Mouse (Mus musculus): ENCODE measurements around the gene Ppcdc. TPM values are rescaled to one million over a fixed set of nuclear protein-coding genes. Genes with fewer than 3 reads are reported as not detected.

Gene Ppcdc
- 13.8 and 15.6 TPM in 2 replicates for polyA plus RNA-seq (2016; fragmentation: Nextera tagmentation; extraction: Ambion mirVana)

DNA sequence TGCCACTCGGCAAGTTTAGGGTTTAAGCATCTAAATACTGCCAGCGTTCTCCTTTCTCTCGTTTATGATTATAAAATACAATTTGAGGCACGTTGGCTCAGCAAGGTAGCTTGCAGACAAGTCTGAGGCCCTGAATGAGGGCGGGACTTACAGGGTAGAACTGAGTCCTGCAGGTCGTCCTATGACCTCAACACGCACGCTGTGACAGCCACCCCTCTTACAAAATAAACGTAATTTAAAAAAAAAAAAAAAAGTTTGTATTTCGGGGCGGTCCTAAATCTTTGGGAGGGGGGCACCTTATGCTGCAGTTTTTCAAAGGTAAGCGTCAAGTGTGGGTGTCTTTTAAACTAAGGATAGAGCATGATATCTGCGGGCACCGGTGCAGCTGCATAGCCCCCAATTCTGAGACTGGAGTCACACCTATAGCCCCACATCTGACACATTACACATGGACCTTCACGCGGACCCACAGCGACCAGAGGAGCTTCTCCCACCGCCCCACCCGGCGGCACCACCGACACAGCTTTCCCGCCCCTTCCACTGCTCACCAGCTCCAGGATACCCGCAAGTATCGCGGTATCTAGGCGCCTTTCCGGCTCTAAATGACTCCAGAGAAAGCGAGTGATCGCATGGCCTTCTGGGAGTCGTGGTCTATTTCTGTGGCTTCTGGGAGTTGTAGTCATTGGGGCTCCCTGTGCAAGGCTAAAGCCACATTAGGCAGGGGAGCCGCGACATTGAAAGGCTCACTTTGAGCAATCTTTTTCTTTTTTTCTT is at the start of gene Ppcdc:
TSS of gene Ppcdc (minus strand) at position 603 of the 774 bp plus-strand sequence.
- 2% methylated on average over 32 of the region's 32 CpGs for WGBS (ENCODE audit: insufficient replicate concordance)
- Histone ChIP-seq H3K9me3 (replicated peaks) (no peaks in the 10 kb centered on the region), H3K4me2 (peak within 1 kb of the TSS; percentile 80), H3K9ac (peak within 1 kb of the TSS; percentile 79), H3K4me1 (peaks cover 35% of the 10 kb centered on the region), H3K27me3 (replicated peaks) (no peaks in the 10 kb centered on the region), H3K27ac (peak within 1 kb of the TSS; percentile 86), H3K4me3 (peak within 1 kb of the TSS; percentile 67), H3K36me3 (peaks cover 6% of the 10 kb centered on the region; the same call in 1 of the 2 replicates)
- ATAC-seq = peak; percentile 96

DNA sequence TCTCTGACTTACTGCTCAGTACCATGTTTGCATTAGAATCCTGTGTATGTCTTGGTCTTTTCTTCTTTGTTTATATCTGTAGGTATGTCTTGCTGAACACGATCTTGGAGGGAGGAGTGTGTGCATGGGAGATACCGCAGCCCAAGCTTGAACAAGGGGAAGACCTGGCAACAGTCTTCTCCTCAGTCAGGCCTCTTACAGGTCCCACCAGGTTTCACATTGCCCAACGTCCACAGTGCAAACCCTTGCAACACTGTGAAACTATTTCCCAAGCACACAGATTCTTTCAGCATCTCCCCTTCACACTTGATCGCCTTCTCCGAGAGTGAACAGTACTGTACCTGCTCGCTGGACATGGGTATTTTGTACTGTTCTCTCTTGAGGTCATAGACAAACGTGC is 47.9 kb upstream of the Ppcdc start:
- ATAC-seq = no peak
- Histone ChIP-seq H3K9ac (no peak overlapping the region), H3K4me1 (no peaks in the 10 kb centered on the region), H3K27ac (no peak overlapping the region), H3K27me3 (replicated peaks) (peaks cover 31% of the 10 kb centered on the region), H3K9me3 (replicated peaks) (no peaks in the 10 kb centered on the region), H3K36me3 (no peaks in the 10 kb centered on the region), H3K4me2 (no peak overlapping the region), H3K4me3 (no peak overlapping the region)
- 58% methylated on average over 7 of the region's 7 CpGs for WGBS (ENCODE audit: insufficient replicate concordance)

DNA sequence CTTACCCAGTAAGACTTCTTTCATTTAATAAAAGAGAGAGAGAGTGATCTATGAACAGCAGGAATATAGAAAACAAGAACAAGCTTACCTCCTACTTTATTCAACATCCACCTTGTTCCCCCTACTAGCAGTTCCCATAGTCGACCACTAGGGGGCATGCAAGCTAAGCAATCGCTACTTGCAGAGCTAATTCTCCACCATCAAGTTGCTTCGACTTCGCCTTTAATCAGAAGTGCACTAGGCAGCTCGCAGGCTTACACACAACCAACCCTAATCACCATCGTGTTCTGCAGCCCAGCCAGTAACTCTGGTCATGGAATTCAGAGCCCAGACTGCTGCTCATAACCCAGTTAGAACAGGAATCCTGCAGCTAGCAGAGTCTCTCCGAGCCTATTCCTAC is 45.9 kb upstream of the Ppcdc start:
- Histone ChIP-seq H3K27me3 (replicated peaks) (peaks cover 32% of the 10 kb centered on the region), H3K36me3 (no peaks in the 10 kb centered on the region), H3K9me3 (replicated peaks) (no peaks in the 10 kb centered on the region), H3K4me2 (no peak overlapping the region), H3K4me3 (no peak overlapping the region), H3K27ac (no peak overlapping the region), H3K4me1 (no peaks in the 10 kb centered on the region), H3K9ac (no peak overlapping the region)
- WGBS (ENCODE audit: insufficient replicate concordance) = 14% methylated on average over 7 of the region's 7 CpGs
- ATAC-seq = no peak

GRCm38 (mm10) chr9:57468914-57469313 is 29.0 kb upstream of the Ppcdc start:
- no peak overlapping the region for H3K4me3 ChIP-seq
- WGBS (ENCODE audit: insufficient replicate concordance) = 55% methylated on average over 4 of the region's 4 CpGs
- H3K27ac ChIP-seq = no peak overlapping the region
- no peak overlapping the region for H3K4me2 ChIP-seq
- H3K9ac ChIP-seq = no peak overlapping the region
- no peaks in the 10 kb centered on the region for H3K9me3 ChIP-seq (replicated peaks)
- H3K27me3 ChIP-seq (replicated peaks) = peaks cover 33% of the 10 kb centered on the region
- H3K4me1 ChIP-seq = peaks cover 31% of the 10 kb centered on the region
- ATAC-seq = no peak
- no peaks in the 10 kb centered on the region for H3K36me3 ChIP-seq

DNA sequence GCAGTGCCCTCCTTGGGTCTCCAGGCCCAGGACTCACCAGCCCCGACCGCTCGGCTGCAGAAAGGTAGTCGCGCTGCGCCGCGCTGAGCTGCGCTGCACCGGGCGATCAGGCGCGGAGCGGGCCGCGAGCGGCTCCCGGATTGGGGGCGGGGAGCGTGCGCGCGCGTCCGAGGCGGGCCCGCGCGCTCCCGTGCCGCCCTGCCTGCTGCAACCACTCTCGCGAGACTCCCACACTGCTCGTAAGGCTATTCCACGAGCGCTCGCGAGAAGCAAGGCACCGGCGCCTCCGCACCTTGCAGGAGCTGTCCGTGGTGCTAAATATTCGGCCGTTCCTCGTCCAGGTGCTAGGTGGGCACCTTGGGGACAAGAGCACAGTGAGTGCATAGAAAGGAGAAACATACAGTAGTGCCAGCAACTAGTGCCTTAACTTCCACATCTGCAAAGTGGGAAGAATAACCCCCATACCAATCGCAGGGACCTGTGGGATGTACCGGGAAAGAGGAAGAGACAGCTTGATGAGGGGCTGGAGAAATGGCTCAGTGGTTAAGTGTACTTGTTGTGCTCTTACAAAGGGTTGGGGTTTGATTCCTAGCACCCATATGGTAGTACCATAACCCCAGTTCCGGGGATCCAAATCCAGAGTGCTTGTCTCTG is 28.1 kb upstream of the Ppcdc start, which contains the start of gene Scamp5:
TSS of gene Scamp5 (minus strand) at position 165 of the 654 bp plus-strand sequence.
- Histone ChIP-seq H3K4me3 (peak within 1 kb of the TSS; percentile 59), H3K27me3 (replicated peaks) (peaks cover 33% of the 10 kb centered on the region), H3K9ac (peak within 1 kb of the TSS; percentile 53), H3K27ac (no peak within 1 kb of the TSS), H3K4me2 (peak within 1 kb of the TSS; percentile 72), H3K36me3 (no peaks in the 10 kb centered on the region), H3K9me3 (replicated peaks) (no peaks in the 10 kb centered on the region), H3K4me1 (peaks cover 31% of the 10 kb centered on the region)
- ATAC-seq = peak; percentile 69
- 2% methylated on average over 48 of the region's 48 CpGs for WGBS (ENCODE audit: insufficient replicate concordance)

GRCm38 (mm10) chr9:57467271-57467771 is 27.4 kb upstream of the Ppcdc start:
- peak overlapping the region; percentile 72 for H3K4me2 ChIP-seq
- peak; percentile 38 for ATAC-seq
- H3K9me3 ChIP-seq (replicated peaks) = no peaks in the 10 kb centered on the region
- H3K36me3 ChIP-seq = no peaks in the 10 kb centered on the region
- H3K4me1 ChIP-seq = peaks cover 31% of the 10 kb centered on the region
- 7% methylated on average over 18 of the region's 18 CpGs for WGBS (ENCODE audit: insufficient replicate concordance)
- H3K27me3 ChIP-seq (replicated peaks) = peaks cover 33% of the 10 kb centered on the region
- H3K27ac ChIP-seq = no peak overlapping the region
- H3K9ac ChIP-seq = peak overlapping the region; percentile 53
- peak overlapping the region; percentile 59 for H3K4me3 ChIP-seq

DNA sequence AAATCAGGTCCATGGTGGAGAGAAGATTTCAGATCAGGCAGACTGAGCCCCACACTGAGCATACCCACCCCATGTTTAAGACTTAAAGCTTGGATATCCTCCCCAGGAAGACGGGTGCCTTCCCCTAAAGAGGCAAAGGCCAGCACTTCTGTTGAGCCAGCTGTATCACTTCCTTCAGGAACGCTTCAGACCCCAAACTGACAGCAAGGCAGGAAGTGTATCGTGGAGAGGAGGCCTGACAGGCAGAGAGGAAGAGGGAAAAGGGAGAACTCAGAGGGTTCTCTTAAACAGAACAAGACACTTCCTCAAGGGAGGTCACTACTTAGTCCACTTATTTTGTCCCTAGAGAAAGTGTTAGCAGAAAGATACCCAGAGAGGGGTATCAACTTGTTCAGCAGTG is 26.2 kb upstream of the Ppcdc start:
- no peak for ATAC-seq
- 4% methylated on average over 3 of the region's 3 CpGs for WGBS (ENCODE audit: insufficient replicate concordance)
- no peaks in the 10 kb centered on the region for H3K9me3 ChIP-seq (replicated peaks)
- H3K27ac ChIP-seq = no peak overlapping the region; the same call in 1 of the 2 replicates
- no peaks in the 10 kb centered on the region for H3K36me3 ChIP-seq
- peak overlapping the region; percentile 72; the same call in 1 of the 2 replicates for H3K4me2 ChIP-seq
- H3K4me1 ChIP-seq = peaks cover 31% of the 10 kb centered on the region
- H3K27me3 ChIP-seq (replicated peaks) = peaks cover 33% of the 10 kb centered on the region
- H3K9ac ChIP-seq = no peak overlapping the region
- H3K4me3 ChIP-seq = no peak overlapping the region

DNA sequence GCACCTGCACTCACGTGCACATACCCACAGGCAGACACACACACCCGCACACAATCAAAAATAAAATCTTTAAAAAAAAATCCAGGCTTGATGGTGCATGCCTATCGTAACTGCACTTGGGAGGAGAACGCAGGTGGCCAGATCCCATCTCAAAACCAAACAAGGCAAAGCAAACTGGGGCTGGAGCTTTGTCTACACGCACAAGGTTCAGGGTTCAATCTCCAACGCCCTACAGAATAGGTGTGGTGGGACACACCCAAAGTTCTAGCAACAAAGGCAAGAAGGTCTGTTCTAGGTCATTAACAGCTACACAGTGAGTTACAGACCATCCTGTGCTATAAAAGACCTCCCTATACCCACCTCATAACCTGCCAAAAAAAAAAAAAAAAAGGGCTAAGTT is 22.9 kb upstream of the Ppcdc start:
- 66% methylated on average over 6 of the region's 6 CpGs for WGBS (ENCODE audit: insufficient replicate concordance)
- peaks cover 29% of the 10 kb centered on the region for H3K4me1 ChIP-seq
- H3K4me3 ChIP-seq = no peak overlapping the region
- peaks cover 23% of the 10 kb centered on the region for H3K27me3 ChIP-seq (replicated peaks)
- ATAC-seq = no peak
- no peak overlapping the region for H3K4me2 ChIP-seq
- no peak overlapping the region for H3K27ac ChIP-seq
- no peaks in the 10 kb centered on the region for H3K36me3 ChIP-seq
- H3K9me3 ChIP-seq (replicated peaks) = no peaks in the 10 kb centered on the region
- no peak overlapping the region for H3K9ac ChIP-seq

DNA sequence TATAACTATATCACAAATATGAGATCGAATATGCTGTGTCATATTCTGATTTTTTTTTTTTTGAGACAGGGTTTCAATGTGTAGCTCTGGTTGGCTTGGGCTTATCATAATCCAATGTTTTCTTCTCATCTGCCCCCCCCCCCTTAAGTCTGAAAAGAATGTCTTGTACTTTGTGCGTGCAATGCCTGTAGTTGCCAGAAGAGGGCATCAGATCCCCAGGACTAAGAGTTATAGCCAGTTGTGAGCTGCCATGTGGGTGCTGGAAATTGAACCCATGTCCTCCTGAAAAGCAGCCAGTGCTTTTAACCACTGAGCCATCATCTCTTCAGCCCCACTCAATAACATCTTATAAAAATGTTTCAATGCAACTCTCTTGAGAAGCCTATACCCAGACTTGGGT is 19.8 kb upstream of the Ppcdc start:
- Histone ChIP-seq H3K4me2 (no peak overlapping the region), H3K4me3 (no peak overlapping the region), H3K27me3 (replicated peaks) (no peaks in the 10 kb centered on the region), H3K36me3 (no peaks in the 10 kb centered on the region), H3K9ac (no peak overlapping the region), H3K4me1 (no peaks in the 10 kb centered on the region), H3K9me3 (replicated peaks) (no peaks in the 10 kb centered on the region), H3K27ac (no peak overlapping the region)
- no peak for ATAC-seq
- WGBS (ENCODE audit: insufficient replicate concordance) = 79% methylated on average over 2 of the region's 2 CpGs

DNA sequence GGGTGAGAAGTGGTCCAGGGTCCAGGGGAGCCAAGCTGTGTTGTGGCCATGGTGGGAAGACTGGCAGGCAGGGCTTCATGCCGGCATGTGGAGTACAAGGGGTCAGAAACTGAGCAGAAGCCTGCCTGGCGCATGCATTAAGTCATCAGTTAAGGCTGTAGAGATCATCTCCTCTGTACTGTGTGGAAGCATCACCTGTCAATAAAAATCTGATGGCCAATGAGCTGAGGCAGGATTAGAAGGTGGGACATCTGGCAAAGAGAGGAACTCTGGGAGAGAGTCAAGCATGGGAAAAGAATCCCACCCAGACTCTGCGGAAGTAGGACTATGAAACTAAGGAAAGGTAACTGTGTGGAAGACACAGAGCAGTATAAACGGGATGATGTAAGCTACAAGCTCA is 13.6 kb upstream of the Ppcdc start:
- Histone ChIP-seq H3K4me1 (no peaks in the 10 kb centered on the region), H3K9ac (no peak overlapping the region), H3K36me3 (peaks cover 16% of the 10 kb centered on the region), H3K4me2 (no peak overlapping the region), H3K27ac (no peak overlapping the region), H3K9me3 (replicated peaks) (no peaks in the 10 kb centered on the region), H3K27me3 (replicated peaks) (no peaks in the 10 kb centered on the region), H3K4me3 (no peak overlapping the region)
- no peak for ATAC-seq
- WGBS (ENCODE audit: insufficient replicate concordance) = 68% methylated on average over 4 of the region's 4 CpGs

DNA sequence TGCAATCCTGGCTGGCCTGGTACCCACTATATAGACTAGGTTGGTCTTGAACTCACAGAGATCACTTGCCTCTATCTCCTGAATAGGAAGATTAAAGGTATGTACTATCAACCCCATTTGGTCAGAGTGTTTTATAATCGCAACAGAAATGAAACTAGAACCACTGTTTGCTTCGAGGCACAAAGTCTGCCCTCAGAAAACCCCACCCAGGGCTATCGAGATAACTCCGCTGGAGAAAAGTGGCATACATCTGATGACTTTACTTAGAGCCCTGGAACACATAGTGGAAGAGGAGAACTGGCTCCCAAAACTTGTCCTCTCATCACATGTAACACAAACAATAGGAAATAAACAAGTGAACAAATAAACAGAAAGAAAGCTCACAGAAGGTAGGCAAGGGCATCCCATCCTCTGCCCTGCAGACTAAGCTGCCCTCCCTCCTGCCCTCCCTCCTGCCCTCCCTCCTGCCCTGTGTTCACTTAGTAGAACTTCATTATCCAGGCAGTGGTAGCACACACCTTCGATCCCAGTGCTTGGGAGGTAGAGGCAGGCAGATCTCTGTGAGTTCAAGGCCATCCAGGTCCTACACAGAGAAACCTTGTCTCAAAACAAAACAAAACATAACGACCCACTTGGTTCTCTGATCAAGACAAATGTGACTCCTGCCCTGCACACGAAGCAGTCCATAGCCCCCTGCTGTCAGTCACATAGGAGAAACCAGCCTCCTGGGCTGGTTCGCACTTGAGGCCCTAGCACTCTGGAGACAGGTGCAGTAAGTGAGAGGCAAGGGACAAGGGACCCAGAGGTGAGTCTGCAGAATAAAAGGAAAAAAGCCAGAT is 12.9 kb upstream of the Ppcdc start:
- no peak for ATAC-seq
- H3K36me3 ChIP-seq = peaks cover 16% of the 10 kb centered on the region

More for the DNA sequence above, 12.9 kb upstream of the Ppcdc start:
- H3K27me3 ChIP-seq (replicated peaks) = no peaks in the 10 kb centered on the region
- 64% methylated on average over 8 of the region's 8 CpGs for WGBS (ENCODE audit: insufficient replicate concordance)
- H3K9me3 ChIP-seq (replicated peaks) = no peaks in the 10 kb centered on the region
- no peak overlapping the region for H3K4me3 ChIP-seq
- H3K4me1 ChIP-seq = no peaks in the 10 kb centered on the region
- H3K27ac ChIP-seq = no peak overlapping the region
- no peak overlapping the region for H3K4me2 ChIP-seq
- H3K9ac ChIP-seq = no peak overlapping the region

All from liver, embryonic 12.5 days (tissue).